Mouse (Mus musculus) forebrain, postnatal 0 days (tissue): ENCODE measurements around the gene Sfpq. TPM values are rescaled to one million over a fixed set of nuclear protein-coding genes. Genes with fewer than 3 reads are reported as not detected.

Source experiments
- ATAC-seq: fragments of 200-750 bp; cut with Nextera tagmentation; 2 replicates; pipeline ENCODE4 v1.8.0; 2017; ENCODE audit warnings: mild to moderate bottlenecking, moderate library complexity
- DNase-seq: peaks from one replicate; pipeline ENCODE4 v3.0.0-alpha.2; 2015
- H3K27ac ChIP-seq: fragments of 300-500 bp; sonication (generic); 2 replicates; pipeline ENCODE4 v1.5.1; 2014; ENCODE audit warnings: low read depth, mild to moderate bottlenecking, antibody characterized with exemption, low read length, moderate library complexity, mixed read lengths
- H3K27me3 ChIP-seq: fragments of 300-500 bp; sonication (generic); 2 replicates; pipeline ENCODE4 v1.6.1; 2014; ENCODE audit warnings: mild to moderate bottlenecking, low read length, mixed read lengths; ENCODE audit not compliant: insufficient read depth
- H3K36me3 ChIP-seq: fragments of 300-500 bp; sonication (generic); 2 replicates; pipeline ENCODE4 v1.6.1; 2014; ENCODE audit warnings: mild to moderate bottlenecking, moderate library complexity; ENCODE audit not compliant: insufficient read depth
- H3K4me1 ChIP-seq: fragments of 300-500 bp; sonication (generic); 2 replicates; pipeline ENCODE4 v1.6.1; 2014; ENCODE audit warnings: antibody characterized with exemption; ENCODE audit not compliant: insufficient read depth
- H3K4me2 ChIP-seq: fragments of 300-500 bp; sonication (generic); 2 replicates; pipeline ENCODE4 v1.6.1; 2014; ENCODE audit warnings: low read depth, mild to moderate bottlenecking, moderate library complexity
- H3K4me3 ChIP-seq: fragments of 300-500 bp; sonication (generic); 2 replicates; pipeline ENCODE4 v1.5.1; 2014; ENCODE audit warnings: low read depth, low read length, mixed read lengths
- H3K9ac ChIP-seq: fragments of 300-500 bp; sonication (generic); 2 replicates; pipeline ENCODE4 v1.6.1; 2014; ENCODE audit warnings: mild to moderate bottlenecking
- H3K9me3 ChIP-seq: fragments of 300-500 bp; sonication (generic); 2 replicates; pipeline ENCODE4 v1.6.1; 2016; ENCODE audit warnings: low read length
- CTCF ChIP-seq: sonication (generic); IDR thresholded peaks from 2 replicates; pipeline ENCODE4 v1.5.1; 2016; ENCODE audit warnings: antibody characterized with exemption, control low read depth, low read depth
- WGBS: fragments of 180-500 bp; shearing (Covaris S2); extraction: QIAGEN DNeasy Blood & Tissue Kit; methylation state at CpG from one replicate; pipeline ENCODE4 v1.1.7; 2014; 5-methylcytosine and 5-hydroxymethylcytosine counted together
- polyA plus RNA-seq: library from polyadenylated mRNA; unstranded; fragments of >200 nt; fragmentation: Nextera tagmentation; extraction: Ambion mirVana; gene quantifications from 2 replicates; pipeline ENCODE4 v1.2.1, GENCODE M21; 2015
- total RNA-seq: library from RNA; depleted of rRNA; stranded (reverse); fragments of >200 nt; gene quantifications from 2 replicates; pipeline ENCODE4 v1.2.3, GENCODE M21; 2014

Sfpq gene
- total and polyA plus RNA-seq, 2 experiments from 2014 or later, result 71.1 to 284 TPM

DNA sequence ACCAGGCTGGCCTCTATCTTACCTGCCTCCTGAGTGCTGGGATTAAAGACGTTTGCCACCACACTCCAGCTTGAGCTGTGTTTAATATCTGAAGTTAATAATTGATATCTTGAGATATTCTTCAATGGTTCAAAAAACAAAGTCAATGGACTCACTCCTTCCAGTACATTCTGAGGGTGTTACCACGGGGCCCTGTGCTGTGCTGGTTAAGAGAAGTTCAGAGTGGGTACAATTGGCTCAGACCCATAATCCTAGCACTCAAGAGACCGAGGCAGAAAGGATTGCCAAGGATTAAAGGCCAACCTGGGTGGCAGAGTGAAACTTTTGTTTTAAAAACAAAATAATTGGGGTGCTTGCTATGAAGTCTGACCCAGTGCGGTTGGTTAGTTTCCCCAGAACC, 4.8 kb upstream of the Sfpq start:
- no peak for ATAC-seq
- TF ChIP-seq CTCF, result no peak
- Histone ChIP-seq H3K4me3 (no peak overlapping the region), H3K4me1 (no peaks in the 10 kb centered on the region), H3K4me2 (no peak overlapping the region), H3K9me3 (no peaks in the 10 kb centered on the region), H3K27me3 (no peaks in the 10 kb centered on the region), H3K9ac (no peak overlapping the region), H3K36me3 (no peaks in the 10 kb centered on the region), H3K27ac (no peak overlapping the region)
- 70% methylated on average over 4 of the region's 4 CpGs for WGBS
- DNase-seq, result no peak

DNA sequence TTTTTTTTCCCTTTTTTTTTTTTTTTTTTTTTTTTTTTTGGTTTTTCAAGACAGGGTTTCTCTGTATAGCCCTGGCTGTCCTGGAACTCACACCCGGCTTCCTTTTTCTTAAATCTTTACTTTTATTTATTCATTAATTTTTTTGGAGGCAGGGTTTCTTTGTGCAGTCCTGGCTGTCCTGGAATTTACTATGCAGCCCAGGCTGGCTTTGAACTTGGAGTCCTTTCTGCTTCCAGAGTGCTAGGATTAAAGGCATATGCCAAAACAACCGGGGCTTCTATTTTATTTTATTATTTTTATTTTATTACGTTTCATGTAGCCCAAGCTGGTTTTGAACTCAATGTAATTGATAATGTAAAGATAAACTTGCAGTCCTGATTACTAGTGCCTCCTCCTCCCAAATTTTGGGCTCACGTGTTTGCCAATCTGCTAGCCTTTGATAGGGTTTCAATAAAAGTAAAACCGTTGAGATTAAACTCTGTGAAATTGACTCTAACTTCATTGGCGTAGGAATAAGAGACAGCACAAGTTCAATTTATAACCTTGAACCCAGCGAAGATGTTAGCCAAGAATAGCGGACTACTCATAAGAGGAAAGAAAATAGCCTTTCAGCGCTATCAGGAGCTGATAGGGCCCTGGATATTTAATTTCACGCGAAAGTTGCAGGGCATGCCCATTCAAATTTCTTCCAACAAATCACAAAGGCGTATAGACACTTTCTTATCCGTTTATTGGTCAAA, 543 bp upstream of the Sfpq start:
- DNase-seq (no peak), ATAC-seq (no peak)
- H3K9ac ChIP-seq, result no peak overlapping the region; the same call in 1 of the 2 replicates
- H3K27me3 ChIP-seq, result no peaks in the 10 kb centered on the region
- WGBS, result 10% methylated on average over 13 of the region's 13 CpGs
- no peaks in the 10 kb centered on the region for H3K9me3 ChIP-seq
- H3K27ac ChIP-seq, result no peak overlapping the region
- H3K4me1 ChIP-seq, result peaks cover 7% of the 10 kb centered on the region
- H3K36me3 ChIP-seq, result 0 out of 2 replicates have a peak, but pooled peaks cover 7% of the 10 kb centered on the region
- peak overlapping the region; percentile 52 for H3K4me2 ChIP-seq
- TF ChIP-seq CTCF, result no peak
- H3K4me3 ChIP-seq, result peak overlapping the region; percentile 29

DNA sequence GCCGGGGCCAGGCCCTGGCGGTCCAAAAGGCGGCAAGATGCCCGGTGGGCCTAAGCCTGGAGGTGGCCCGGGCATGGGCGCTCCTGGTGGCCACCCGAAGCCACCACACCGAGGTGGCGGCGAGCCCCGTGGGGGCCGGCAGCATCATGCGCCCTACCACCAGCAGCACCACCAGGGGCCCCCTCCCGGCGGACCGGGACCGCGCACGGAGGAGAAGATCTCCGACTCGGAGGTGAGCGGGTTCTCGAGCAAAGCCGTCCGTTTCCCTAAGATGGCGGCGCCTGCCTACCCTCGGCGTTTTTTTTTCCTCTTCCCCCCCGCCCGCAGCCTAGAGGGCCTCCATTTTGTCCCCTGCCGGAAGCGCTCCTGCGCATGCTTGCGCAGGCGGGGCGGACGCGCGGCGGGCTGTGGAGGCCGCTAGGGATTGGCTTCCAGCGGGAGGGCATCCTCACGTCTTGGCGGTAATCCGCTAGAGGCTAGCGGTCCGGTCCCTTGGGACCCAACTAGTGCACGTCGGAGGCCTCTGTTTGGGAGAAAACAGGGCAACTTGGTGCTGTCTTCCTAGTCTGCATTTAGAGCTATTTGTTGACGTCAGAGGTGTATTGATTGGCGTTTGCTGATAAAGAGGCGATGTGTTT, 984 bp downstream of the Sfpq start:
- H3K9ac ChIP-seq, result peak overlapping the region; percentile 100
- peak; percentile 55 for TF ChIP-seq CTCF
- WGBS, result under 1% methylated on average over 52 of the region's 53 CpGs
- ATAC-seq (peak; percentile 78), DNase-seq (peak; percentile 94)
- H3K27me3 ChIP-seq, result no peaks in the 10 kb centered on the region
- H3K4me2 ChIP-seq, result peak overlapping the region; percentile 83
- peaks cover 16% of the 10 kb centered on the region for H3K36me3 ChIP-seq
- peak overlapping the region; percentile 100 for H3K27ac ChIP-seq
- H3K4me1 ChIP-seq, result peaks cover 7% of the 10 kb centered on the region
- peak overlapping the region; percentile 100 for H3K4me3 ChIP-seq
- H3K9me3 ChIP-seq, result no peaks in the 10 kb centered on the region

DNA sequence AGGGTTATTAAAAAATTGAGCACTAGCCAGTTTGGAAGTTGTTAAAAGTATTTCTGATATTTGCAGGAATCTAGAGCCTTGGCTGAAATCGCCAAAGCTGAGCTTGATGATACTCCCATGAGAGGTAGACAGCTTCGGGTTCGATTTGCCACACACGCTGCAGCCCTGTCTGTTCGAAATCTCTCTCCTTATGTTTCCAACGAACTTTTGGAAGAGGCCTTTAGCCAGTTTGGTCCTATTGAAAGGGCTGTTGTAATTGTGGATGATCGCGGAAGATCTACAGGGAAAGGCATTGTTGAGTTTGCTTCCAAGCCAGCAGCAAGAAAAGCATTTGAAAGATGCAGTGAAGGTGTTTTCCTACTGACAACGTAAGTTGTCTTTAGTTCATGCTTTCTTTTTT, 2.1 kb downstream of the Sfpq start:
- no peak for TF ChIP-seq CTCF
- peak overlapping the region; percentile 83 for H3K4me2 ChIP-seq
- H3K27ac ChIP-seq, result no peak overlapping the region
- ATAC-seq, result no peak
- H3K4me3 ChIP-seq, result peak overlapping the region; percentile 100
- 0% methylated on average over 9 of the region's 9 CpGs for WGBS
- peaks cover 27% of the 10 kb centered on the region for H3K36me3 ChIP-seq
- no peak for DNase-seq
- no peaks in the 10 kb centered on the region for H3K27me3 ChIP-seq
- no peaks in the 10 kb centered on the region for H3K9me3 ChIP-seq
- H3K4me1 ChIP-seq, result peaks cover 7% of the 10 kb centered on the region
- H3K9ac ChIP-seq, result peak overlapping the region; percentile 100

DNA sequence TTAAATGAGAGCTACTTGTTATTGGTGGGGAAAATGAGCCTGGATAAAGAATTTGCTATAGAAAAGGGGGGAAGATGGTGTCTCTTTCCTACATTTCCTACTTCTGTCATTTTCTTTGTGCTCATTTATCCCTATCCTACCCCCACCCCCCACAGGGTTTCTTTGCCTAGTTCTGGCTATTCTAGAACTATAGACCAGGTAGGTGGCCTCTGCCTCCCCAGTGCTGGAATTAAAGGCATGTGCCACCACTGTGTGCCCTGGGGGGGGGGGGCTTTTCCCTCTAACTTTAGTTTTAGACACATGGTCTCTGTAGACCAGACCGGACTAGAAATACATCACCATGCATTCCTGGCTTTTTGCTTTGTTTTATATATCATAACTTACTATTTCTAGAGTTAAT, 3.1 kb downstream of the Sfpq start:
- TF ChIP-seq CTCF, result no peak
- peaks cover 33% of the 10 kb centered on the region for H3K36me3 ChIP-seq
- no peak overlapping the region for H3K27ac ChIP-seq
- H3K9ac ChIP-seq, result no peak overlapping the region
- no peaks in the 10 kb centered on the region for H3K27me3 ChIP-seq
- no peak for DNase-seq
- 41% methylated on average over 1 of the region's 1 CpGs for WGBS
- H3K9me3 ChIP-seq, result no peaks in the 10 kb centered on the region
- peak overlapping the region; percentile 100 for H3K4me3 ChIP-seq
- H3K4me1 ChIP-seq, result peaks cover 7% of the 10 kb centered on the region
- ATAC-seq, result no peak
- peak overlapping the region; percentile 83 for H3K4me2 ChIP-seq

DNA sequence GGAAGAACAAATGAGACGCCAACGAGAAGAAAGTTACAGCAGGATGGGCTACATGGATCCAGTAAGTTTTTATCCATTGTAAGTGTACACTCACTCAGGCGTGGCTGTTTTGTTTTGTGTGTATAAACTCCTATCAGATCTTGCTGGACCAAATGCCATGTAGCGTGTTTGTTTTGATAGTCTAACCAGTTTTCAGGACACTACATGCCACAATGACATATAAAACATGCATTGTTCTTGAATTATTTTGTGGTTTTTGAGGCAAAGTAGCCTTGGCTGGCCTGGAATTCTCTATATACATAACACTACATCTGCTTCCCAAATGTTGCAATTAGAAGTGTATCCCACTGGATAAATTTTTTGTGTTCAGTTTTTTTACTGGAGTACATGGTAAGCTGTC, 5.7 kb downstream of the Sfpq start:
- Histone ChIP-seq H3K27ac (no peak overlapping the region), H3K36me3 (peaks cover 55% of the 10 kb centered on the region), H3K27me3 (no peaks in the 10 kb centered on the region), H3K4me1 (peaks cover 7% of the 10 kb centered on the region), H3K9ac (no peak overlapping the region), H3K9me3 (no peaks in the 10 kb centered on the region), H3K4me2 (no peak overlapping the region), H3K4me3 (no peak overlapping the region)
- WGBS, result 82% methylated on average over 4 of the region's 4 CpGs
- DNase-seq (no peak), ATAC-seq (no peak)
- no peak for TF ChIP-seq CTCF
